Mouse (Mus musculus): ENCODE results near the gene Ddx39. TPM values are rescaled to one million over a fixed set of nuclear protein-coding genes. Genes with fewer than 3 reads are reported as not detected.

Ddx39 gene
- polyA plus RNA-seq, 1 experiment from 2014 or later: 110 TPM

DNA sequence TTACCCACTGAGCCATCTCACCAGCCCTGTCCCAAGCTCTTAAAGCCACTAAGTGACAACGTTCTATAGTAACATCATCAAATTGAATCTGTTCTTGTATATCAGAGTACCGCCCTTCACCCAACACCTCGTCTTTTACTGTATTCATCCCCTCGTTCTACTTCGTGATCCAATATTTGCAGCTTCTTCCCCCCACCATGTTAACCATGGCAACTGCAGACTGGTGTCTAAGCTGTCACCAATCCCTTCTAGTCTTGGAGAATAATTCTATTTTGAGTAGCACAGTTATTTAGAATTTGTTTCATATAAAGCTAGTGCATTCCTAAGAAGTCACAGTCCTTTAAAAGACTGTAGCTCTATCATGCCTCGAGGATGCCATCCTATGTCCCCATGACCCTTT, 25.7 kb upstream of the Ddx39 start:
- H3K4me3 ChIP-seq (replicated peaks; ENCODE audit: low read depth, low read length): no peak overlapping the region
- no peak for TF ChIP-seq CTCF (IDR thresholded peaks at IDR 0.05; ENCODE audit: low read depth)
- H3K4me2 ChIP-seq (ENCODE audit: low read length): no peak overlapping the region
- H3K27ac ChIP-seq: no peak overlapping the region
- H3K27me3 ChIP-seq (ENCODE audit: insufficient read depth, low read length): no peaks in the 10 kb centered on the region
- H3K9ac ChIP-seq (ENCODE audit: low read depth, low read length): no peak overlapping the region
- no peak for ATAC-seq (replicated peaks; ENCODE audit: low FRiP score, low read depth)
- no peaks in the 10 kb centered on the region for H3K9me3 ChIP-seq (replicated peaks; ENCODE audit: low read length)
- H3K4me1 ChIP-seq (replicated peaks; ENCODE audit: insufficient read depth, low read length): peaks cover under 1% of the 10 kb centered on the region; the same call in 1 of the 2 replicates
- H3K36me3 ChIP-seq (ENCODE audit: insufficient read depth, low read length): peaks cover 57% of the 10 kb centered on the region
- DNase-seq (ENCODE audit: low spot score): no peak
- 86% methylated on average over 6 of the region's 6 CpGs for WGBS

DNA sequence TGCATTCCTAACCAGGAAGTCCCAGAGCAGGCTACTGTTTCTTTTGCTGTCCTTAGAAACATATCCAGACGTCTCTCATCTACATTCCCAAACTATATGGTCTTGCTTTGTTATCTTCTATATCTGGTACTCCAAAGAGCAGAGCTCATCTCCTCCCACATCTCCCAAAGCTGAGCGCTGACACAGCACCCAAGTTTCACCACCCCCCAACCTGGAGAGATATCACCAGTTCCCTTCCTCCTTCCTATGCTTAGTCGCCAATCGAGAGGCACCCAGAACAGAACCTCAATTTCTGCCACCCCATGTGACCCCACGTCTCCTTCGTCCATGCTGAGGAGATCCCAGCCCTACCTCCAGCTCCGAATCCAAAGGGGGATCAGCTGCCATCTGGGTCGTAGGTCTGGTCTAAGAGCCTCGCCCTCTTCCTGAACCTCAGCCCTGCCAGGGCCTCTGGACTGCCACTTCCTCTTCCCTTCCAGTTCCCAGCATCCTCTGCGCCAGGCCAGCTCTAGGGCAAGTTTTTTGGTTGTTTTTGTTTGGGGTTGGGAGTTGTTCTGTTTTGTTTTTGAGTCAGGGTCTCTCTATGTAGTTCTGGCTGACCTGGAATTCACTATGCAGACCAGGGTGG, 21.3 kb upstream of the Ddx39 start:
- ATAC-seq (replicated peaks; ENCODE audit: low FRiP score, low read depth): no peak
- Histone ChIP-seq H3K4me3 (replicated peaks; ENCODE audit: low read depth, low read length) (no peak overlapping the region), H3K4me2 (ENCODE audit: low read length) (no peak overlapping the region), H3K4me1 (replicated peaks; ENCODE audit: insufficient read depth, low read length) (peaks cover 33% of the 10 kb centered on the region), H3K27me3 (ENCODE audit: insufficient read depth, low read length) (no peaks in the 10 kb centered on the region), H3K36me3 (ENCODE audit: insufficient read depth, low read length) (peaks cover 24% of the 10 kb centered on the region), H3K9ac (ENCODE audit: low read depth, low read length) (no peak overlapping the region), H3K27ac (peak overlapping the region; percentile 47; the same call in 1 of the 2 replicates), H3K9me3 (replicated peaks; ENCODE audit: low read length) (no peaks in the 10 kb centered on the region)
- no peak for DNase-seq (ENCODE audit: low spot score)
- no peak for TF ChIP-seq CTCF (IDR thresholded peaks at IDR 0.05; ENCODE audit: low read depth)
- WGBS: 71% methylated on average over 10 of the region's 10 CpGs

DNA sequence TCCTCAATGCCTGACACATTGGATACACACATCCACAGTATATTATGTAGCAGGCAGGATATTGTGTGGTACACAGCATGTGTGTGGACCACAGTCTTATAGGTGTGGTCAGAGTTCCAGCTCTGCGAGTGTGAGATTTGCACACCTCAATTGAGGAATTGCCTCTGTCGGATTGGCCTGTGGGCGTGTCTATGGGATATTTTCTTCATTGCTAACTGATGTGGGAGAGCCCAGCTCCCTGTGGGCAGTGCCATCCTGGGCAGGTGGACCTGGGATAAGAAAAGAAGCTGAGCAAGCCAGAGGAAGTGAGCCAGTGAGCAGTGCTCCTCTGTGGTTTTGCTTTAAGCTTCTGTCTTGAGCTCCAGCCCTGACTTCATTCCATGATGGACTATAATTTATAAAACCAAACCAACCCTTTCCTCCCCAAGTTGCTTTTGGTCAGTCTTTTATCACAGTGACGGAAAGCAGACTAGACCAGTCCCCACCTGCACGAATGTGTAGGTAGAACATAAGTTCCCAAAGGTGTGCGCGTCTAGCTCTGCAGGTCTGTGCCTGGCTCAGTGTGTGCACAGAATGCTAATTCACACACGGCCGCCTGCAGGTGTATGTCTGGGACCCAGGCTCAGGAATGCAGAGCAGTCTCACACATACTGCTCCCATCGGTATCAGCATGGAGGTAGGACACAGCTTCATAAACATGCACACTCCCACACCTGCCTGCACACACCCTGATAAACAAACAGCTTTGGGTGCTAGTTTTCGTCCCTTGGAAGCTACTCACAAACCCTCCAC, 20.4 kb upstream of the Ddx39 start:
- WGBS: 64% methylated on average over 11 of the region's 11 CpGs
- Histone ChIP-seq H3K4me3 (replicated peaks; ENCODE audit: low read depth, low read length) (no peak overlapping the region), H3K27me3 (ENCODE audit: insufficient read depth, low read length) (no peaks in the 10 kb centered on the region), H3K27ac (peak overlapping the region; percentile 47), H3K4me2 (ENCODE audit: low read length) (no peak overlapping the region), H3K9ac (ENCODE audit: low read depth, low read length) (no peak overlapping the region), H3K9me3 (replicated peaks; ENCODE audit: low read length) (no peaks in the 10 kb centered on the region), H3K4me1 (replicated peaks; ENCODE audit: insufficient read depth, low read length) (peaks cover 33% of the 10 kb centered on the region), H3K36me3 (ENCODE audit: insufficient read depth, low read length) (peaks cover 24% of the 10 kb centered on the region)
- ATAC-seq (replicated peaks; ENCODE audit: low FRiP score, low read depth): no peak; the same call in 1 of the 2 replicates
- no peak for DNase-seq (ENCODE audit: low spot score)
- no peak for TF ChIP-seq CTCF (IDR thresholded peaks at IDR 0.05; ENCODE audit: low read depth)

DNA sequence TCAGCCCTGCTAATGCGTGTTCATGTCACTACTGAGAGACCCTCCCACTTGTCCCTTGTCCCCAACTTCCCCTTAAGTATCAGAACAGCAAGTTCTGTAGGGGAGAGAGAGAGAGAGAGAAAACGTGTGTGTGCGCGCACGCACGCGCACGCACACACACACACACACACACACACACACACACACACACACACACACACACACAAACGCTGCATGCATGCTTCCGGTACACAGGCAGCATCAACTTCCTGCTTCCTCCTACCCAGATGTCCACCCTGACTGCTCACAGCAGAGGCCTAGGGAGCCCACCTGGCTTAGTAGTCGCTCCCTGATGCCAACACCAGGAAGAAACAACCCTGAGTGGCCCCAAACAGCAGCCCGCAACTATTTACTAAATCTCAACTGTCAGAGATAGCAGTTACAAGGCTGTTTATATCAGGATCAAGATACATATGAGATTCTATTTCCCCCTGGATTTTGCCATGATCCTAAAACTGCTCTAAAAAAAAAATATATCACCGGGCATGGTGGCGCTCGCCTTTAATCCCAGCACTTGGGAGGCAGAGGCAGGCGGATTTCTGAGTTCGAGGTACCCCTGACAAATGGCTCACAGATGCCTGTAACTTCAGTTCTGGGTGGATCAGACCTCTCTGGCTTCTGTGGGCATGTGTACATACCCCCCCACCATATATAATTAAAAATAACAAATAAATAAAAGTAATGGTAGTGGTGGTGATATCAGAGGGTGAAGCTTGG, 19.4 kb upstream of the Ddx39 start:
- Histone ChIP-seq H3K9ac (ENCODE audit: low read depth, low read length) (no peak overlapping the region), H3K36me3 (ENCODE audit: insufficient read depth, low read length) (peaks cover 22% of the 10 kb centered on the region), H3K9me3 (replicated peaks; ENCODE audit: low read length) (no peaks in the 10 kb centered on the region), H3K27me3 (ENCODE audit: insufficient read depth, low read length) (no peaks in the 10 kb centered on the region), H3K4me1 (replicated peaks; ENCODE audit: insufficient read depth, low read length) (peaks cover 40% of the 10 kb centered on the region), H3K4me2 (ENCODE audit: low read length) (no peak overlapping the region), H3K27ac (peak overlapping the region; percentile 47), H3K4me3 (replicated peaks; ENCODE audit: low read depth, low read length) (no peak overlapping the region)
- 68% methylated on average over 17 of the region's 17 CpGs for WGBS
- TF ChIP-seq CTCF (IDR thresholded peaks at IDR 0.05; ENCODE audit: low read depth): no peak
- ATAC-seq (replicated peaks; ENCODE audit: low FRiP score, low read depth): no peak
- DNase-seq (ENCODE audit: low spot score): no peak

DNA sequence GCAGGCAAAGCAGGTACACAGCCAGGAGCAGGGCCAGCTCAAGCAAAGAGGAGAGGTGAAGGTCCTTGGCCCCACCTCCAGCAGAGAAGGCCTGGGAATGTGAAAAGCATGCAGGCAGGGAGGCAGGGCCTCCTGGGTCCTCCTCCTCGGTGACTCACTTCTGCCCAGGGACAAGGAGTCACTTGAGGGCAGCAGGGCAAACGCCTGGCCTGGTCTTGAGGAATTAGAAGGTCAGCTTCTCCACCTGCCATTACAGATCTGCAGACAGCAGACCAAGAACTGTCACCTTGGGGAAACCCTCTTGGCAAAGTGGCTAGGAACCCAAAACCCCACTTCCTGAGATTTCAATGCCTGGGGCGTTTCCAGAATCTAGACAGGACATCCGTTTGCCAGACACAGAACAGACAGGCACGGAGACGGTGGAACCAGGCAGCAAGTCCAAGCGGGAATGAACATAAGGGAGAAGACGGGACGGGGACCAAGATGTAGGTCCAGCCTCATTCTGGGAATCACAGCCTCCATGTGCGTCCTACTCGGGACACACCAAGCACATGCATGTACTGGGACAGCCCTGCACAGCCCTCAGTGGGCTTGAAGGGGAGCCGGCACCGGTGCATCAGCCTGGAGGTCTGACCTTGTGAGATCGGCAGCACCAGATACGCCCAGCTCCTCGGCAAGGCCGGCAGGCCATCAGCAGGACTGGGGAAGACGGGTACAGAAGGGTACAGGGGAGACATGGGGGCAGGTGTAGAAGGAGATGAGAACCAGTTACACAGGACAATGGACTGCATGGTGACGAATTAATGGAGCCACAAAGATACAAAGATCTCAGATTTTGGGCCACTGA, 17.4 kb upstream of the Ddx39 start:
- Histone ChIP-seq H3K9ac (ENCODE audit: low read depth, low read length) (peak overlapping the region; percentile 96), H3K27ac (peak overlapping the region; percentile 94), H3K27me3 (ENCODE audit: insufficient read depth, low read length) (no peaks in the 10 kb centered on the region), H3K36me3 (ENCODE audit: insufficient read depth, low read length) (peaks cover 1% of the 10 kb centered on the region), H3K9me3 (replicated peaks; ENCODE audit: low read length) (no peaks in the 10 kb centered on the region), H3K4me3 (replicated peaks; ENCODE audit: low read depth, low read length) (peak overlapping the region; percentile 89), H3K4me2 (ENCODE audit: low read length) (peak overlapping the region; percentile 96), H3K4me1 (replicated peaks; ENCODE audit: insufficient read depth, low read length) (peaks cover 40% of the 10 kb centered on the region)
- ATAC-seq (replicated peaks; ENCODE audit: low FRiP score, low read depth) (no peak; the same call in 1 of the 2 replicates), DNase-seq (ENCODE audit: low spot score) (peak; percentile 61)
- TF ChIP-seq CTCF (IDR thresholded peaks at IDR 0.05; ENCODE audit: low read depth): peak; percentile 16; the same call in 1 of the 2 replicates
- WGBS: 27% methylated on average over 19 of the region's 19 CpGs

Data from kidney, postnatal 0 days (tissue).